Mouse (Mus musculus) lung, adult 2 months (tissue): ENCODE results near the gene Sh3kbp1. TPM values are rescaled to one million over a fixed set of nuclear protein-coding genes. Genes with fewer than 3 reads are reported as not detected.

ENCODE experiments used
- DNase-seq: peaks from one replicate; pipeline ENCODE4 v3.0.0; 2022
- H3K4me1 ChIP-seq: fragments of 200-500 bp; 2 replicates; pipeline ENCODE4 v1.6.1; 2011; ENCODE audit warnings: low read length; ENCODE audit not compliant: control insufficient read depth, insufficient read depth
- H3K4me3 ChIP-seq: fragments of 200-500 bp; replicated peaks from 2 replicates; pipeline ENCODE3; 2011; ENCODE audit warnings: low read depth, mild to moderate bottlenecking, control low read depth, low read length; ENCODE audit errors: extremely low read depth
- CTCF ChIP-seq: fragments of 200-500 bp; IDR thresholded peaks from 2 replicates; pipeline ENCODE4 v1.5.1; 2011; ENCODE audit warnings: mild to moderate bottlenecking, low read length, control low read depth; ENCODE audit not compliant: insufficient read depth
- POLR2A ChIP-seq: fragments of 200-500 bp; IDR thresholded peaks from 2 replicates; pipeline ENCODE4 v1.6.1; 2011; ENCODE audit warnings: low read depth, mild to moderate bottlenecking, control low read depth, low read length, borderline replicate concordance; ENCODE audit errors: extremely low read depth
- WGBS: fragments of 180-500 bp; shearing (Covaris S2); methylation state at CpG from one replicate; pipeline ENCODE4 v1.1.7; 2018; 5-methylcytosine and 5-hydroxymethylcytosine counted together
- polyA plus RNA-seq: library from polyadenylated mRNA; depleted of rRNA; stranded (reverse); fragments of >200 nt; gene quantifications from 2 replicates; pipeline ENCODE4 v1.2.3, GENCODE M21; 2012

The Sh3kbp1 gene
- polyA plus RNA-seq, 1 experiment: 16.5 TPM

DNA sequence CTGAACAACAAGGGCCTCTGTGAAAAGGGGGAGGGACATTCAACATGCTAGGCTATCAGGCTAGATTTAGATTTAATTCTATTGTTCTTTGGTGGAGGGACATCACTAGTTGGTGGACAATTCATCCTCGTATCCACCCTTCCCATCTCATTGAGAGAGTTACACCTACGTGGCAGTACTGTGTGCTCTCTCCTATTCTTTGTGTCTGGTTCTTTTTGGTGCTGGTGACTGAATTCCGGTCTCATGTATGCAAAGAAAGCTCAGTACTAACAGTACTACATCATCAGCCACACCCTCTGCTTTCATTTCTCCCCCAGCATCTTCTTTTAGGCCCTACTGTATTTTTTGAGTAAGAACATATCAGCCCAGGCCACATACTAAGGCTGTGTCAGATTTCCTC, 105.8 kb downstream of the Sh3kbp1 start:
- DNase-seq: no peak
- TF ChIP-seq POLR2A: no peak
- no peak for TF ChIP-seq CTCF
- 72% methylated on average over 3 of the region's 3 CpGs for WGBS
- H3K4me3 ChIP-seq: no peak overlapping the region
- H3K4me1 ChIP-seq: no peaks in the 10 kb centered on the region

GRCm38 (mm10) chrX:159733948-159734347, 106.9 kb downstream of the Sh3kbp1 start:
- 86% methylated on average over 2 of the region's 2 CpGs for WGBS
- Histone ChIP-seq H3K4me3 (no peak overlapping the region), H3K4me1 (no peaks in the 10 kb centered on the region)
- DNase-seq: no peak
- TF ChIP-seq POLR2A: no peak

GRCm38 (mm10) chrX:159735513-159736099, 108.5 kb downstream of the Sh3kbp1 start:
- no peak for DNase-seq
- 53% methylated on average over 6 of the region's 6 CpGs for WGBS
- no peak overlapping the region for H3K4me3 ChIP-seq
- TF ChIP-seq POLR2A (no peak), CTCF (no peak)
- H3K4me1 ChIP-seq: no peaks in the 10 kb centered on the region

- Histone ChIP-seq H3K4me3 (no peak overlapping the region), H3K4me1 (no peaks in the 10 kb centered on the region)
- 85% methylated on average over 1 of the region's 1 CpGs for WGBS
- no peak for DNase-seq
- TF ChIP-seq POLR2A (no peak), CTCF (no peak)
Measured at GRCm38 (mm10) chrX:159737344-159737743, 110.3 kb downstream of the Sh3kbp1 start.

- Histone ChIP-seq H3K4me1 (no peaks in the 10 kb centered on the region), H3K4me3 (no peak overlapping the region)
- TF ChIP-seq CTCF (no peak), POLR2A (no peak)
- WGBS: 66% methylated on average over 5 of the region's 5 CpGs
- no peak for DNase-seq
Measured at GRCm38 (mm10) chrX:159744035-159744434, 117.0 kb downstream of the Sh3kbp1 start.

GRCm38 (mm10) chrX:159744620-159745019, 117.5 kb downstream of the Sh3kbp1 start:
- 53% methylated on average over 3 of the region's 3 CpGs for WGBS
- no peak overlapping the region for H3K4me3 ChIP-seq
- TF ChIP-seq POLR2A: no peak
- TF ChIP-seq CTCF: no peak
- no peaks in the 10 kb centered on the region for H3K4me1 ChIP-seq
- no peak for DNase-seq

DNA sequence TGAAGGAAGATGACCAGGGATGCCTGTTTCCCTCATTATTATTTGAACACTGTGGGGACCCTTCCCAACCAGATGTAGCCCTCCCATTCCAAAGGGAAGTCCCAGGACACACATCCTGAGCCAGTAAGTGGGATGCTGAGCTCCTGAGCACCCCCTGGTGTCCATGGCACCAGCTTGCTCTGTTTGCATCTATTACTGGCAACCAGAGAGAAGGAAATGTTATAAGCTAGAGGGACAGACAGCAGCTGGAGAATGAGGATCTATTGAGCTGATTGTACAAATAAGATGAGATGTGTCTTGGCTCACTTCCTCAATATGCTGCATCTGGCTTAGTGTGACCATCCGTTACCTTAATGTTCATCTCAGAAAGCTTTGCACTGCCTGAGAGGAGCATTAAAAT, 124.8 kb downstream of the Sh3kbp1 start:
- WGBS: 71% methylated on average over 1 of the region's 1 CpGs
- no peak overlapping the region for H3K4me3 ChIP-seq
- TF ChIP-seq CTCF (peak; percentile 64), POLR2A (no peak)
- no peaks in the 10 kb centered on the region for H3K4me1 ChIP-seq
- peak; percentile 14 for DNase-seq

DNA sequence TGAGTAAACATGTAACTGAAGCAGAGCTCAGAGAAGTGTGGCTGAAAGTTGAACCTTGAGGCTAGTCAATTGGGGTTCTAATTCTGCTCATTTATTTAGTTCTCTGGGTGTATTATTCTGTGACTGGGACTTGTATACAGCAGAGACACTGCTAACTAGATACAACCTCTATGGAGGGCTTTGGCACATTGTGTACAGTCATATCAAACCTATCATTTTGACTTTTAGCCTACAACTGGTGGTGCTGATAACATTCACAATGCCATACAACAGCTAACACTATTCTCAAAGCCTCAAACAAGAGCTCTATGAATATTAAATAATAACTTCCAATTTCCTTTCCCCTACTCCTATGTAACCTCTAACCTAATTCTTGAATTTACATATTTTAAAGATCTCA, 129.2 kb downstream of the Sh3kbp1 start:
- no peak for TF ChIP-seq POLR2A
- no peak for TF ChIP-seq CTCF
- DNase-seq: no peak
- H3K4me1 ChIP-seq: no peaks in the 10 kb centered on the region
- H3K4me3 ChIP-seq: no peak overlapping the region

DNA sequence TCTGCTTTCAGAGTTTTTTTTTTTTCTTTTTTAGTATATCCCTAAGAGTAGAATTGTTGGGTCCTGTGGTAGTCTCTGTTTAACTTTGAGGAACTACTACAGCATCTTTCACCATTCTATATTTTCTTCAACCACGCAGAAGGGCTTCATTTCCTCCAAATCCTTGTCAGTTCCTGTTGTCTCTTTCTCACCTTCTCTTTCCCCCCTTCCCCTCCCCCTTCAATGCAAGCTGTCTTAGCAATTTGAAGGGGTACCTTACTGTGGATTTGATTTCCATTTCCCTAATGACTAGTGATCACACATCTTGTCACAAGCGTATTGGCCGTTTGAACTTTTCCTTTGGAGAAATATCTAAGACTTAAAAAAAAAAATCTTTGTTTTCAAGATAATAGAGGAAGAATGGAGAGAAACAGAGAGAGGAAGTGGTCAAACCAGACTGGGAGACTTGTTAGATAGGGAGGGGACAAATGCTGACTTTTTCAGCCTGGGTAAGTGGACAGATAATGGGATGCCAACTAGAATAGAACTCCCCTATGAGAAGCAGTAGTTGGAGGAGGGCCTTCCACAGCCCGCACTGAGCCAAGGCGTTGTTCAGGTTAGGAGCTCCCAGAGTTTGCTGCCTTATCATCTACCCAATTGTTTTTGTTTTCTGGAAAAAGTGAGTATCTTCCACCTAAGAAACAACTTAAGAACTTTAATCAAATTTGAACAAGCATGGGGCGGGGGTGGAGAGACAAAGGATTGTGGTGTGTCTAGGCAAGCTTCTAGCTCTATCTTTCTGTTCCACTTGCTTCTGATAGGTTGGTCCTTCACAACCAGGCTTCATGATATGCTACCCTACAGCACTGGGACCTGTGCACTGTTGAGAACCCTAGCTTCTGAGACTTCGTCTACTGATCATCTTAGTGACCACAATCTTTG, 130.1 kb downstream of the Sh3kbp1 start:
- no peak for TF ChIP-seq CTCF
- no peak for DNase-seq
- H3K4me3 ChIP-seq: no peak overlapping the region
- 85% methylated on average over 7 of the region's 7 CpGs for WGBS
- no peaks in the 10 kb centered on the region for H3K4me1 ChIP-seq

- no peak for DNase-seq
- 70% methylated on average over 5 of the region's 5 CpGs for WGBS
- TF ChIP-seq CTCF: no peak
- TF ChIP-seq POLR2A: no peak
Measured at GRCm38 (mm10) chrX:159757854-159758540, 130.9 kb downstream of the Sh3kbp1 start.

More at GRCm38 (mm10) chrX:159757854-159758540, 130.9 kb downstream of the Sh3kbp1 start:
- Histone ChIP-seq H3K4me1 (no peaks in the 10 kb centered on the region), H3K4me3 (no peak overlapping the region)
